Mouse (Mus musculus): ENCODE results near the gene Hapln3. TPM values are rescaled to one million over a fixed set of nuclear protein-coding genes. Genes with fewer than 3 reads are reported as not detected.

Gene Hapln3
- polyA plus RNA-seq, 1 experiment from 2014 or later, result 7.4 TPM

DNA sequence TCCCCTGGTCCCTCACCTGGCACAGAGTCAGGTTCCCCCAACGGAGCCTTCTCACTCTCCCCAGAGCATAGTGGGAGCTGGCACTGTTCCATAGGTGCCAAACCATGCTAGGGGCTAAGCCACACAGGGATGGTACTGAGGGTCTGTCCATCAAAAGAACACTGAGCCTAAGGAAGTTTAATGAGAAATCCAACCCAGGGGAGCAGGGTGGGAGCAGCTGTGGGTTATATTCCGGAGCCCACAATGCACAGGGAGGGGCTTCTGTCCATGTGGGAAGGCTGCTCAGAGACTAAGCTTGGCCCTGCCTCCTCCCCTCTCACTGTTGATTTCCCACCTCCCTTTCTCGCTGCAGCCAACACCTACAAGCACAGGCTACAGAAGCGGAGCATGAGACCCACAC is 17.0 kb downstream of the Hapln3 start:
- H3K4me2 ChIP-seq (replicated peaks; ENCODE audit: low read depth, low read length), result no peak overlapping the region
- no peaks in the 10 kb centered on the region for H3K27me3 ChIP-seq (ENCODE audit: control insufficient read depth, insufficient read depth, low read length)
- WGBS, result 58% methylated on average over 4 of the region's 4 CpGs
- peak; percentile 32; the same call in 1 of the 2 replicates for ATAC-seq (ENCODE audit: low FRiP score, low TSS enrichment)
- H3K36me3 ChIP-seq (ENCODE audit: control insufficient read depth, insufficient read depth, low read length), result no peaks in the 10 kb centered on the region
- no peak overlapping the region for H3K9ac ChIP-seq (ENCODE audit: low read depth, low read length)
- H3K9me3 ChIP-seq (ENCODE audit: control insufficient read depth, low read length), result no peaks in the 10 kb centered on the region
- no peak overlapping the region for H3K4me3 ChIP-seq (ENCODE audit: low read length)
- H3K4me1 ChIP-seq (ENCODE audit: control insufficient read depth, insufficient read depth, low read length), result no peaks in the 10 kb centered on the region
- H3K27ac ChIP-seq (ENCODE audit: low read depth, low read length), result no peak overlapping the region

DNA sequence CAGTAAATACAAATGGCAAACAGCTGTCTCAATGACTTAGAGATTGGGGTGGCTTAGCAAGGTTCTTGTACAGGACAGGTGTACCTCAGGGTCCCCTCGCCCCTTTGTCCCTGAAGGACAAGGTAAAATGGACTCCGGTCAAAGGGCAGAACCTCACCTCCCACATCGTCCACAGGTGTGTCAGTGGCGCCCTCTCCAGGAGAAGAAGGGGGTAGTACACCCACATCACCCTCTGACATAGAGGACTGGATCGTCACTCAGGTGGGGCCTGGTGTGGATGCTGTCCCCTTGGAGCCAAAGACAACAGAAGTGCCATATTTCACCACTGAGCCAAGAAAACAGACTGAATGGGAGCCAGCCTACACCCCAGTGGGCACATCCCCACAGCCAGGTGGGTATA is 34.3 kb downstream of the Hapln3 start:
- H3K36me3 ChIP-seq (ENCODE audit: control insufficient read depth, insufficient read depth, low read length), result no peaks in the 10 kb centered on the region
- H3K4me1 ChIP-seq (ENCODE audit: control insufficient read depth, insufficient read depth, low read length), result no peaks in the 10 kb centered on the region
- 78% methylated on average over 5 of the region's 5 CpGs for WGBS
- H3K4me2 ChIP-seq (replicated peaks; ENCODE audit: low read depth, low read length), result no peak overlapping the region
- H3K4me3 ChIP-seq (ENCODE audit: low read length), result no peak overlapping the region
- no peak overlapping the region for H3K9ac ChIP-seq (ENCODE audit: low read depth, low read length)
- H3K9me3 ChIP-seq (ENCODE audit: control insufficient read depth, low read length), result no peaks in the 10 kb centered on the region
- no peak overlapping the region for H3K27ac ChIP-seq (ENCODE audit: low read depth, low read length)
- ATAC-seq (ENCODE audit: low FRiP score, low TSS enrichment), result no peak
- no peaks in the 10 kb centered on the region for H3K27me3 ChIP-seq (ENCODE audit: control insufficient read depth, insufficient read depth, low read length)

- Histone ChIP-seq H3K27me3 (ENCODE audit: control insufficient read depth, insufficient read depth, low read length) (no peaks in the 10 kb centered on the region), H3K4me2 (replicated peaks; ENCODE audit: low read depth, low read length) (no peak overlapping the region), H3K27ac (ENCODE audit: low read depth, low read length) (no peak overlapping the region), H3K9ac (ENCODE audit: low read depth, low read length) (no peak overlapping the region), H3K4me3 (ENCODE audit: low read length) (no peak overlapping the region), H3K9me3 (ENCODE audit: control insufficient read depth, low read length) (no peaks in the 10 kb centered on the region), H3K36me3 (ENCODE audit: control insufficient read depth, insufficient read depth, low read length) (no peaks in the 10 kb centered on the region), H3K4me1 (ENCODE audit: control insufficient read depth, insufficient read depth, low read length) (no peaks in the 10 kb centered on the region)
- 74% methylated on average over 4 of the region's 4 CpGs for WGBS
- no peak for ATAC-seq (ENCODE audit: low FRiP score, low TSS enrichment)
Measured at GRCm38 (mm10) chr7:79089111-79089510, 41.7 kb downstream of the Hapln3 start.

DNA sequence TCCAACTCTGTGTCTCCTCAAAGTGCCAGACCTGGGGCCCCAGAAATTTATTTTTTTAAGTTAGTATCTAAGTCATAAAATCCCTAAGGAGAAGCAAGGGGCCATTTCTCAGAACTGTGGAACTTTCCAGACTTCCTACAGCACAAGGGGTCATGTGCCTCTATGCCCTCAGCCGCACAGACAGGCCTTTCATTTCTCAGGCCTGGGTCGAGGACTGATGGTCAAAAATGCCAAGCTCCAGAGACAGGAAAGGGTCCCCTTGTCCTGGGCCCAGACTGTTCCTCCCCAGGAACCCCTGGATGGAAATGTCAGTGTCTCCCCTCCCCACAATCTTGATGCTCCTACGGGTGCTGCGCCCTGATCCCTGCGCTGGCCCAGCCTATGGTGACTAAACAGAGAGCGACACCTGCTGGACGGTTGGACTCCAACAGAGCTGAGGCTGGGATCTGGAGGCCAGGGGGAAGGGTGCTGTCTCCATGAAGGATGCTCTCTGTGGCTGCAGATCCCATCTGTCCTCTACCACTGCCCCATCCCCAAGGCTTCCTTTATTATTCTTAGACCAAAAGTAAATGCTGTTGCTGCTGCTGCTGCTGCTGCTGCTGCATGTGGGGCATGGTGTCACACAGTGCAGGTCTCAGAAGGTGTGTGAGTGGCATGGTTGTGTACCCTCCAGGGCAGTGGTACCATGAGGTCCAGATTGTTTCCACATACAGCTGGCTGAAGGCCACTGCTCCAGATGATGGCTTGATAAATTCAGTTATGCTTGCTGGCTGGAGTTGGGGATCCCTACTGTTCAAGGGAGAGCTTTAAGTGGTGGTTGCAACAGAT is 50.0 kb downstream of the Hapln3 start:
- 18% methylated on average over 7 of the region's 7 CpGs for WGBS
- peak; percentile 68; the same call in 1 of the 2 replicates for ATAC-seq (ENCODE audit: low FRiP score, low TSS enrichment)
- Histone ChIP-seq H3K9ac (ENCODE audit: low read depth, low read length) (no peak overlapping the region), H3K4me3 (ENCODE audit: low read length) (no peak overlapping the region), H3K27me3 (ENCODE audit: control insufficient read depth, insufficient read depth, low read length) (no peaks in the 10 kb centered on the region), H3K4me2 (replicated peaks; ENCODE audit: low read depth, low read length) (no peak overlapping the region), H3K36me3 (ENCODE audit: control insufficient read depth, insufficient read depth, low read length) (no peaks in the 10 kb centered on the region), H3K4me1 (ENCODE audit: control insufficient read depth, insufficient read depth, low read length) (no peaks in the 10 kb centered on the region), H3K27ac (ENCODE audit: low read depth, low read length) (no peak overlapping the region), H3K9me3 (ENCODE audit: control insufficient read depth, low read length) (no peaks in the 10 kb centered on the region)

GRCm38 (mm10) chr7:79079212-79079611 is 51.6 kb downstream of the Hapln3 start:
- WGBS, result 60% methylated on average over 3 of the region's 3 CpGs
- H3K9ac ChIP-seq (ENCODE audit: low read depth, low read length), result no peak overlapping the region
- no peak overlapping the region for H3K27ac ChIP-seq (ENCODE audit: low read depth, low read length)
- H3K4me1 ChIP-seq (ENCODE audit: control insufficient read depth, insufficient read depth, low read length), result no peaks in the 10 kb centered on the region
- no peaks in the 10 kb centered on the region for H3K36me3 ChIP-seq (ENCODE audit: control insufficient read depth, insufficient read depth, low read length)
- H3K4me3 ChIP-seq (ENCODE audit: low read length), result no peak overlapping the region
- no peak for ATAC-seq (ENCODE audit: low FRiP score, low TSS enrichment)
- H3K9me3 ChIP-seq (ENCODE audit: control insufficient read depth, low read length), result no peaks in the 10 kb centered on the region
- H3K4me2 ChIP-seq (replicated peaks; ENCODE audit: low read depth, low read length), result no peak overlapping the region
- H3K27me3 ChIP-seq (ENCODE audit: control insufficient read depth, insufficient read depth, low read length), result no peaks in the 10 kb centered on the region

- H3K27me3 ChIP-seq (ENCODE audit: control insufficient read depth, insufficient read depth, low read length), result no peaks in the 10 kb centered on the region
- no peak overlapping the region for H3K4me2 ChIP-seq (replicated peaks; ENCODE audit: low read depth, low read length)
- WGBS, result 49% methylated on average over 4 of the region's 4 CpGs
- no peak overlapping the region for H3K9ac ChIP-seq (ENCODE audit: low read depth, low read length)
- H3K9me3 ChIP-seq (ENCODE audit: control insufficient read depth, low read length), result no peaks in the 10 kb centered on the region
- no peak overlapping the region for H3K4me3 ChIP-seq (ENCODE audit: low read length)
- H3K4me1 ChIP-seq (ENCODE audit: control insufficient read depth, insufficient read depth, low read length), result no peaks in the 10 kb centered on the region
- no peaks in the 10 kb centered on the region for H3K36me3 ChIP-seq (ENCODE audit: control insufficient read depth, insufficient read depth, low read length)
- no peak overlapping the region for H3K27ac ChIP-seq (ENCODE audit: low read depth, low read length)
- no peak for ATAC-seq (ENCODE audit: low FRiP score, low TSS enrichment)
Measured at GRCm38 (mm10) chr7:79068231-79068630, 62.6 kb downstream of the Hapln3 start.

DNA sequence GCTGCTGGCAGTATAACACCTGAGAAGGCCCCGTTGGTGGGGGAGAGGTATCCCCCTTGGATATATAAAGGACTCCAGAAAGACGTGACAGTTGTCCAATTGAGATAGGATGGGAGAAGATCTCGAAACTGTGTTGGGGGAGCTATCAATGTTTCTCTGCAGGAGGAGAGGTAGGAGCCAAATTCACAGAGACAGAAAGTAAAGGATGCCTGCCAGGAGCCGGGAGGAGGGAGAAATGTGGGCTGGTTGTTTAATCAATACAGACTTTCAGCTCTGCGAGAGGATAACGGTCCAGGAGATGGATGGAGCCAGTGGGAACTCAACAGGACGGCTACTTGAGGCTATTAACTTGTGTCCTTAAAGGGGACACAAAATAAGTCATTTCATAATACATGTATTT is 63.4 kb downstream of the Hapln3 start:
- no peak overlapping the region for H3K4me2 ChIP-seq (replicated peaks; ENCODE audit: low read depth, low read length)
- no peaks in the 10 kb centered on the region for H3K4me1 ChIP-seq (ENCODE audit: control insufficient read depth, insufficient read depth, low read length)
- H3K27ac ChIP-seq (ENCODE audit: low read depth, low read length), result no peak overlapping the region
- no peak for ATAC-seq (ENCODE audit: low FRiP score, low TSS enrichment)
- H3K27me3 ChIP-seq (ENCODE audit: control insufficient read depth, insufficient read depth, low read length), result no peaks in the 10 kb centered on the region
- no peak overlapping the region for H3K9ac ChIP-seq (ENCODE audit: low read depth, low read length)
- WGBS, result 62% methylated on average over 7 of the region's 7 CpGs
- no peaks in the 10 kb centered on the region for H3K36me3 ChIP-seq (ENCODE audit: control insufficient read depth, insufficient read depth, low read length)
- no peaks in the 10 kb centered on the region for H3K9me3 ChIP-seq (ENCODE audit: control insufficient read depth, low read length)
- H3K4me3 ChIP-seq (ENCODE audit: low read length), result no peak overlapping the region

Other genes starting within 250 kb of the Hapln3 start
- gene Aen, start 235.2 kb downstream of the Hapln3 start, polyA plus RNA-seq (2014; fragmentation: Nextera tagmentation; extraction: Ambion mirVana), result 31.7 and 36.3 TPM in 2 replicates
- 0.96 and 1.3 TPM in 2 replicates for gene Isg20, start 217.6 kb downstream of the Hapln3 start, polyA plus RNA-seq (2014; fragmentation: Nextera tagmentation; extraction: Ambion mirVana)
- 0.07 and 0.43 TPM in 2 replicates for gene Acan, start 77.5 kb downstream of the Hapln3 start, polyA plus RNA-seq (2014; fragmentation: Nextera tagmentation; extraction: Ambion mirVana)
- gene Mfge8, start 18.0 kb upstream of the Hapln3 start, polyA plus RNA-seq (2014; fragmentation: Nextera tagmentation; extraction: Ambion mirVana), result 194 and 243 TPM in 2 replicates
- 10.2 and 12.6 TPM in 2 replicates for gene Abhd2, start 142.2 kb upstream of the Hapln3 start, polyA plus RNA-seq (2014; fragmentation: Nextera tagmentation; extraction: Ambion mirVana)

Measured in kidney, embryonic 14.5 days (tissue).